ENCODE assay signal across 12 mouse cellular contexts in genomic region chr17:63146514-63146913, GRCm38 (mm10).
DNase-seq lines count a peak whose midpoint lies in the region; ATAC-seq lines count a peak whose summit lies in the region.
"Had no signal": no experiment of that assay in that cellular context is flagged by ENCODE, and none has a peak within 500 bp of the region (broad histone marks: within the 10 kb centered on the region; RNA-seq: fewer than 3 reads in every experiment).

No protein-coding gene starts in this region.

- H3K27me3 ChIP-seq in neural tube, embryonic 11.5 days (ENCODE audit: control insufficient read depth, insufficient read depth, low read length), result no peaks in the 10 kb centered on the region
- peaks cover 14% of the 10 kb centered on the region for H3K27me3 ChIP-seq in midbrain, embryonic 11.5 days (ENCODE audit: control insufficient read depth, insufficient read depth, low read length)
- H3K27me3 ChIP-seq: embryonic facial prominence, embryonic 12.5 days had no signal

- H3K27ac ChIP-seq in neural tube, embryonic 11.5 days (ENCODE audit: low read depth, low read length), result peak overlapping the region; percentile 89; the same call in 1 of the 2 replicates
- H3K27ac ChIP-seq in midbrain, embryonic 11.5 days (ENCODE audit: low read depth, low read length), result peak overlapping the region; percentile 88; the same call in 1 of the 2 replicates
- H3K27ac ChIP-seq: embryonic facial prominence, embryonic 12.5 days had no signal

- H3K4me2 ChIP-seq in neural tube, embryonic 11.5 days (ENCODE audit: low read depth), result no peak overlapping the region
- H3K4me2 ChIP-seq in midbrain, embryonic 11.5 days, result peak overlapping the region; percentile 6; the same call in 1 of the 2 replicates
- H3K4me2 ChIP-seq: embryonic facial prominence, embryonic 12.5 days; liver, embryonic 11.5 days had no signal

- H3K9me3 ChIP-seq in neural tube, embryonic 11.5 days (ENCODE audit: control insufficient read depth, low read length), result no peaks in the 10 kb centered on the region
- H3K9me3 ChIP-seq in midbrain, embryonic 11.5 days (ENCODE audit: control insufficient read depth, low read length), result no peaks in the 10 kb centered on the region
- H3K9me3 ChIP-seq: embryonic facial prominence, embryonic 12.5 days had no signal

- no peaks in the 10 kb centered on the region for H3K36me3 ChIP-seq in neural tube, embryonic 11.5 days (ENCODE audit: control insufficient read depth, insufficient read depth, low read length)
- no peaks in the 10 kb centered on the region for H3K36me3 ChIP-seq in midbrain, embryonic 11.5 days (ENCODE audit: control insufficient read depth, insufficient read depth, low read length)
- H3K36me3 ChIP-seq: embryonic facial prominence, embryonic 12.5 days had no signal

- H3K9ac ChIP-seq in neural tube, embryonic 11.5 days (ENCODE audit: low read length), result no peak overlapping the region
- no peak overlapping the region for H3K9ac ChIP-seq in midbrain, embryonic 11.5 days (ENCODE audit: low read length)
- H3K9ac ChIP-seq: embryonic facial prominence, embryonic 12.5 days had no signal

- peak; percentile 46 for ATAC-seq in frontal cortex, adult (ENCODE audit: low TSS enrichment)
- ATAC-seq in neural tube, embryonic 11.5 days (ENCODE audit: insufficient read depth, low FRiP score, low TSS enrichment), result no peak
- no peak for ATAC-seq in midbrain, embryonic 11.5 days (ENCODE audit: low FRiP score)

- DNase-seq in frontal cortex, adult 2 months (ENCODE audit: extremely low spot score in 1 of 2, low spot score in 1 of 2), result no peak
- DNase-seq in neural tube, embryonic 11.5 days (ENCODE audit: low spot score), result no peak
- DNase-seq in neural tube, embryonic 10.5 days (ENCODE audit: extremely low spot score, low spot score), result no peak
- DNase-seq in midbrain, embryonic 11.5 days (ENCODE audit: low spot score, missing footprints), result peak; percentile 87
- no peak for DNase-seq in gastrocnemius, postnatal 10 days
- DNase-seq in heart, adult 8-10 months (ENCODE audit: low spot score), result no peak
- no peak for DNase-seq in embryo, embryonic 10 days (ENCODE audit: low spot score)
- DNase-seq: cerebellum, adult 9-10 months; thymus, adult 18-20 months had no signal

- H3K4me3 ChIP-seq in neural tube, embryonic 11.5 days (ENCODE audit: low read depth, low read length), result no peak overlapping the region
- H3K4me3 ChIP-seq in midbrain, embryonic 11.5 days (ENCODE audit: low read depth, low read length), result no peak overlapping the region
- H3K4me3 ChIP-seq: embryonic facial prominence, embryonic 12.5 days had no signal

- WGBS in neural tube, embryonic 11.5 days, result 19% methylated on average over 2 of the region's 2 CpGs
- 21% methylated on average over 2 of the region's 2 CpGs for WGBS in midbrain, embryonic 11.5 days

- peaks cover 25% of the 10 kb centered on the region for H3K4me1 ChIP-seq in neural tube, embryonic 11.5 days (ENCODE audit: control insufficient read depth, insufficient read depth, low read length)
- H3K4me1 ChIP-seq in midbrain, embryonic 11.5 days (ENCODE audit: control insufficient read depth, insufficient read depth, low read length), result peaks cover 39% of the 10 kb centered on the region
